Mouse (Mus musculus) adrenal gland, adult 10 weeks (tissue): ENCODE results near the gene Aff4. TPM values are rescaled to one million over a fixed set of nuclear protein-coding genes. Genes with fewer than 3 reads are reported as not detected.

Source experiments
- polyA plus RNA-seq: library from polyadenylated mRNA; stranded (reverse); fragments of 350-450 nt; fragmentation: Illumina TruSeq; extraction: RNeasy Lipid Tissue Mini Kit (QIAGEN cat#74804); gene quantifications from one replicate; pipeline ENCODE4 v1.2.3, GENCODE M21; 2014; ENCODE audit warnings: low read depth, low replicate concordance

Gene Aff4
- 337 TPM for polyA plus RNA-seq

DNA sequence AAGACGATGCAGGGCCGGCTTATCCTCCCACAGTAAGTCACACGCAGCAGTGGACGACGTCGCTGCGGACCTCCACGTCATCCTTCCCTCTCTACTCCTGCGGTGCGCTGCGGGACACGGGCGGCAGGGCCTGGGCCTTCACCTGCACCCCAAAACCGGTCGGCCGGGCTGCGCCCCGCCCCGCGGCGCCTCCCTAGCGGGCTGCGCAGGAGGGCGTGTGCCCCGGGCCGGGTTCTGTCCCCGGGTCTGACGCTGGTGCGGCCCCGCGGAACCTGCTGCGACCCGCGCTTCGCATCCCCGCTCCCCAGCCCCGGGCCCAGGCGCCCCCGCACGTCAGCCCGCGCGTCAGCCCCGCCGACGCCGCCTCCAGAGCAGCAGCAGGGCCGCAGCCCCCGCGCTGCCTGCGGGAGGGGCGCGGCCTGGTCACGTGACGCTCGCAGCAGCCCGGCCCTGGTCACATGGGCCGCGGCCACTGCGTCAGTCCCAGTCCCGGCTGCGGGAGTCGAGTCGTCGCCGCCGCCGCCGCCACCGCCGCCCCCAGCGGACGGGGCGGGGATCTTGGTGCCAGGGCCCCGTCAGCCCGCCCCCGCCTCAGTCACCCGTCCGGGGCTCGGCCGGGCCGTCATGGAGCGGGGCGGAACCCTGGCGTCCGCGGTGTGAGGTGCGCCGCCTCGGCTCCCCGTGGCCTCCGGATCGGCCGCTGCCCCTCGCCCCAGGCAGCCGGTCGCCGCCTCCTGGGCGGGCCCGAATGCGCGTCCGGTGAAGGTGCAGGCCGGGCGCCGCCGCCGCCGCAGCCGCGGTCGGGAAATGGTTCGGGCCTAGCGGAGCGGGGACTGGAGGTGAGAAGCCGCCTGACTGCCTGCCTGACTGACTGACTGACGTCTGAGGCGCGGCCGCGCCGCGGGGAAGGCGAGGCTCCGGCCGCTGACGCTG lies at the start of gene Aff4:
TSS of gene Aff4 (plus strand) at position 543 of the 933 bp plus-strand sequence.

DNA sequence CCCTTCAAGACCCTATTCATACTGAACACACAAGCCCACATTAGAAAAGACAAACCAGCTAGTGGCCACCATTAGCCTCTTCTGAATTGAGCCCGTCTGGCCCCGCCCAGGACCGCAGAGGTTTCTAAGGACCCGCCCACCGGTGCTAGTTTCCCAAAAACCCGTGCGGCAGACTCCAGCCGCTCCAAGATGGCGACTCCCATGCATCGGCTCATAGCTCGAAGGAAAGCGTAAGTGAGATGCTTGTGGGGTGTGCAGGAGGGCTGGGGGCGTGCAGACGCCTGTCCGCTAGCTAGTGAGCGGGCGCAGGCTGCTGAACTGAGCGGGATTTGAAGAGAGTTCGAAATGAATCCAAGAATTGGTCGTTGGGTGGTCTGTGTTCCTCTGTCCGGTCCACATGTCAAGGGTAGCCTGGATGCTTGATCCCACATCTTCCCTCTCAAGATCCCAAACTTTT lies 26.1 kb upstream of the Aff4 start, which contains the start of gene Zcchc10:
TSS of gene Zcchc10 (plus strand) at position 168 of the 457 bp plus-strand sequence.

DNA sequence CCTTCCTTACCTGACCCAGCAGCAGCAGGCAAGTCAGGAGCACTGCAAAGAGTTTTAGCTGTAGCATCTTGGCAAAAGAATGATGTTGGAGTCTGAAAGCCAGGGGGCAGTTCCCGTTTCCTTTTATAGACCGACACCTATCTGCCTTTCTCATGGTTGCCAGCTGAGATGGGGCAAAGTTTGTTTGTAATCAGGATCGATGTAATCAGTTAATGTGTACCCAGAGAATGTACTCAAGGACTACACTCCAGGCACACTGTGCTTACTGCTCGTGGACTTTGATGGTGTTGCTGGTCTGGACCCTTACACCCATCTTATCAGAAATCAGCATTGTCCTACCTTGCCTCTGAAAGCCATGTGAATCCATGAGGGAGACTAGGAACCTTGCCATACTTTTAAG lies 72.4 kb downstream of the Aff4 start, which contains the start of gene Leap2:
TSS of gene Leap2 (minus strand) at position 135 of the 400 bp plus-strand sequence.

DNA sequence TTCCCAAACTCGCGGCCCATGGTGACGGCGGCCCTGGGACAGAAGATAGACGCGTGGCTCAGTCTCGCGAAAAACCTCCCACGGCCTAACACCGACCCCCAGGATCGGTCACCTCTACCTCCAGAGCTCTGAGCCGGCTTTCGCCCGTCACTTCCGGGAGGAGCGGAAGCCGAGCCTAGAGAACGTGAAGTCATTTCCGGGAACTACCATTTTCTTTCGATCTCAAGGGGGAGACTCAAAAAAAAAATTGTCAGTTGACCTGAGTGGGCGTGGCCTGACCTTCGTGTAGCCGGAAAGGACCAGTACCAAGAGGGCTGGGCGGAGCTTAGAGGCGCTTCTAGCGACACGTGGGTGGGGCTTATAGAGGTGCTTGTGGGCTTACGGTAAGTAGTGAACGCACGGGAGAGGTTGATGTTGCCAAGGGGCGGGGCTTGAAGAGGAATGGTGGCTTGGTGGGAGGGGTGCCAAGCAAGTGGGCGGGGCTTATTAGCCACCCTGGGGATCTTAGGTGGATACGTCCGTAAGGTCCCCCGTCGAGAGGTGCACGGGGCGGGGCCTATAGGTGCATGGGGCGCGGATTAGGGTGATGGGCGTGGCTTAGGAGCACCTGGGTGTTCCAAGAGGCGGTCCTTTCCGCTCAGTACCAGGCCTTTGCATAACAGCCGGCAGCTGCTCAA lies 80.2 kb downstream of the Aff4 start, which contains the start of the genes Uqcrq and Gdf9:
TSS of gene Uqcrq (minus strand) at position 162 of the 677 bp plus-strand sequence.
TSS of gene Gdf9 (plus strand) at position 354 of the 677 bp plus-strand sequence.

DNA sequence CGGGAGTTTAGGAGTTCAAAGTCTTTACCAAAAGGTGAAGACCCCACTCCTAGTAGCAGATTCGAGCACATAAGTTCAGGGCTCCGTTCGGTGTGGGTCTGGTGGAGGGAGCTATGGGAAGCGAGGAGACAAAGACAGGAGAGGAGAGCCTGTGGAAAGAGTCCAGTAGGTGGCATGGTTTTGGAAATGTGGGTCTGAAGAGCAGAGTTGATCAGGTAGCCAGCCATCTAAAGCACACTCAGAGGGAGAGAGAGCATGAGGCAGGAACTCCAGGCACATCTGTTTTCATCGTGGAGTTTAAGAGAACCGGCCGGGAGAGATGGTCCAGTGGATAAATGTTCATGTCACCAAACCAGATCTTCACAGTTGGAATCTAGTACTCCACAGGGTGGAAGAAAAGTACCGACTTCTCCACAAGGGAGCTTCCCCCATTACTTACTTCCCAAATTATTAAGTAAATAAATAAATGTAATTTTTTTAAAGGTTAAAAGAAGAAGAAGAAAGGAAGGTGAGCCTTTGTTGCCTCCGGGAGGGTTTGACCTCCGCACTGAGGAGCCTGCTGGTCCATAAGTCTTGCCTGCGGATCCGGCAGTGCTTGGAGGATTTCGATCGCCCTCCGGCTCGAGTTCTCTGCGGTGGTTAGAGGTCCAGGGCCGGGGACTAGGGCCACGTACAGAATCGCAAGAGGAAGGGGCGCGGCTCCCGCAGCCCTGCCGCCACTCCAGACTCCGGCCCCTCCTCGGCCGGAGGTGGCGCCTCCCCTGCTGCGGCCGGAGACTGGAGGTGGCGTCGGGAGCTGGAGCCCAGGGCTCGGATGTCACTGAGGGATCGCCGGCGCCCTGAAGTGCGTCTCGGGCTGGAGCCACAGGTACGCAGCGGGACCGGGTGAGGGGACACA lies 106.1 kb downstream of the Aff4 start, which contains the start of the genes Gm10447 and Shroom1:
TSS of gene Gm10447 (minus strand) at position 637 of the 898 bp plus-strand sequence.
TSS of gene Shroom1 (plus strand) at position 732 of the 898 bp plus-strand sequence.

DNA sequence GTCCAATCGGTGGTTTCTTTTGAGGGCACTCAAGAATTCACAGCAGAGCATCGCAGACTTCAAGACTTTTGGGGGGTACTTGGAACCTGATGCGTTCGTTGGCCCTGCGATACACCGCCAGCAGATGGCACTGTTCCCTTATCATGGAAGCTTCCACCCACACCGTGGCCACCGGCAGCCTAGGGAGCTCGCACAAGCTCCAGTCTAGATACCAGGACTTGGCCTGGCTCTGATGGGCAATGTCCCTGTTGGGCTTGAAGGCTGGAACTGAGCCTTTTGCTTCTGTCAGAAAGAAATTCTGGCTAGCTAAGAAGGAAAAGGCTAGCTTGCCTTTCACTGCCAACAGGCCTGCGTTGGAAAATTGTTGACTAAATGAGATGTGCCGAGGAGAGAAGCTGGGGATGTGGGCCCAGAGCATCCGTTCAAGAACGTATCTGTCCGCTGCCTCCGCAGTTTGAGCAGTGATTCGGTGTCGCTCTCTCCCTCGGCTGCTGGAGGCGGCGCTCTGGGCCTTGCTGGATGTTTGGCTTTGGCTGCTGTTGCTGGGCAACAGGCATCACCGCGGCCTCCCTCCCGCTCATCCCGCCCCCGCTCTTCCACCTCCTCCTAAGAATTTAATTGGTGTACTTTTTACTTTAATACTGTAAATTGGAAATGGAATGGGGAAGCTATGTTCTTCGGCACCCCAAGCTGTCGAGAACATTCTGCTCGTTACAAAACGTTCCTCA lies 119.5 kb downstream of the Aff4 start, which contains the start of gene Gm9837:
TSS of gene Gm9837 (minus strand) at position 512 of the 728 bp plus-strand sequence.

Other genes with a start within 250 kb of the Aff4 start
- 777 TPM for gene Hspa4, start 50.4 kb upstream of the Aff4 start, polyA plus RNA-seq
- 42.9 TPM for gene Zcchc10, start 26.2 kb upstream of the Aff4 start, polyA plus RNA-seq
- not detected for gene Leap2, start 72.3 kb downstream of the Aff4 start, polyA plus RNA-seq
- 55.0 TPM for gene Uqcrq, start 80.0 kb downstream of the Aff4 start, polyA plus RNA-seq
- not detected for gene Gdf9, start 80.2 kb downstream of the Aff4 start, polyA plus RNA-seq
- not detected for gene Gm10447, start 106.3 kb downstream of the Aff4 start, polyA plus RNA-seq
- gene Shroom1, start 106.4 kb downstream of the Aff4 start, polyA plus RNA-seq, result 0.29 TPM
- not detected for gene Gm9837, start 119.6 kb downstream of the Aff4 start, polyA plus RNA-seq
- not detected for gene Gm9945, start 129.3 kb downstream of the Aff4 start, polyA plus RNA-seq
- gene Sowaha, start 129.4 kb downstream of the Aff4 start, polyA plus RNA-seq, result 0.64 TPM
- gene Sept8, start 168.4 kb downstream of the Aff4 start, polyA plus RNA-seq, result 32.0 TPM
- 41.5 TPM for gene Kif3a, start 216.5 kb downstream of the Aff4 start, polyA plus RNA-seq